ENCODE assay signal across 29 mouse cellular contexts in the genomic region with DNA sequence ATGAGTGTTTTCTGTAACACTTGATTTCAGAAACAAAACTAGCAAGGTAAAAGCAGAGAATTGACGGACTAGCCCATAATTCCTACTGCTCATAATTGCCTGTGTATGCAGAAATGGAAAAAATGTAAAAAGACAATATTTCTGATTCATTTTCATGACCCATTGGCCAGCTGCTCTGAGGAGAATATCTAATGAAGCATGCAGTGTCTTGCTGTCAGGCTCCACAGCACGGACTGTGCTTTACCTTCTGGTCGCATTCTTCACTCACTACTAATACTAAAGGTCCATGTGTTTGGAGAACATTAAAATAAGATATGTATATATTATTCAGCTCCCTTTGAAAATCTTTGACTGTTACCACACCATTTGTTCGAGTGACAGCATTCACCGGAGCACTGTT. TPM values are rescaled to one million over a fixed set of nuclear protein-coding genes. Genes with fewer than 3 reads are reported as not detected.
A peak's percentile ranks its signal among the peaks of the same experiment; 100 is the strongest.
DNase-seq lines count a peak whose midpoint lies in the region; ATAC-seq and TF ChIP-seq lines count a peak whose summit lies in the region.
"Had no signal": no experiment of that assay in that cellular context is flagged by ENCODE, and none has a peak within 500 bp of the region (broad histone marks: within the 10 kb centered on the region; RNA-seq: fewer than 3 reads in every experiment).

No protein-coding gene starts in this region.

- H3K4me1 ChIP-seq in hindbrain, postnatal 0 days (ENCODE audit: insufficient read depth, low read length) = no peaks in the 10 kb centered on the region
- H3K4me1 ChIP-seq in hindbrain, embryonic 11.5 days (replicated peaks; ENCODE audit: control insufficient read depth, insufficient read depth, low read length) = no peaks in the 10 kb centered on the region
- H3K4me1 ChIP-seq in midbrain, postnatal 0 days (ENCODE audit: insufficient read depth, low read length) = no peaks in the 10 kb centered on the region
- no peaks in the 10 kb centered on the region for H3K4me1 ChIP-seq in midbrain, embryonic 13.5 days (replicated peaks)
- H3K4me1 ChIP-seq: embryonic facial prominence, embryonic 10.5 days; embryonic facial prominence, embryonic 13.5 days; forebrain, embryonic 12.5 days; forebrain, embryonic 15.5 days; heart, embryonic 12.5 days; heart, embryonic 15.5 days; hindbrain, embryonic 10.5 days had no signal

- WGBS in hindbrain, postnatal 0 days = 66% methylated on average over 5 of the region's 5 CpGs
- WGBS in hindbrain, embryonic 11.5 days = 84% methylated on average over 5 of the region's 5 CpGs
- WGBS in midbrain, postnatal 0 days = 71% methylated on average over 5 of the region's 5 CpGs
- WGBS in midbrain, embryonic 13.5 days = 68% methylated on average over 5 of the region's 5 CpGs

- H3K9ac ChIP-seq in hindbrain, postnatal 0 days (replicated peaks; ENCODE audit: low read length) = no peak overlapping the region
- H3K9ac ChIP-seq in hindbrain, embryonic 11.5 days (ENCODE audit: low read depth, low read length) = no peak overlapping the region
- no peak overlapping the region for H3K9ac ChIP-seq in midbrain, postnatal 0 days (replicated peaks; ENCODE audit: low read length, poor library complexity, severe bottlenecking)
- no peak overlapping the region for H3K9ac ChIP-seq in midbrain, embryonic 13.5 days (replicated peaks)
- H3K9ac ChIP-seq: embryonic facial prominence, embryonic 13.5 days; forebrain, embryonic 12.5 days; forebrain, embryonic 15.5 days; heart, embryonic 12.5 days; heart, embryonic 15.5 days; hindbrain, embryonic 14.5 days had no signal

- H3K9me3 ChIP-seq in hindbrain, postnatal 0 days (ENCODE audit: low read length) = no peaks in the 10 kb centered on the region
- no peaks in the 10 kb centered on the region for H3K9me3 ChIP-seq in hindbrain, embryonic 11.5 days (ENCODE audit: control insufficient read depth, low read length)
- H3K9me3 ChIP-seq in midbrain, postnatal 0 days (ENCODE audit: low read length) = no peaks in the 10 kb centered on the region
- H3K9me3 ChIP-seq in midbrain, embryonic 13.5 days = no peaks in the 10 kb centered on the region
- H3K9me3 ChIP-seq: embryonic facial prominence, embryonic 10.5 days; embryonic facial prominence, embryonic 13.5 days; forebrain, embryonic 12.5 days; forebrain, embryonic 15.5 days; heart, embryonic 12.5 days; heart, embryonic 15.5 days; hindbrain, embryonic 10.5 days had no signal

- ATAC-seq in hindbrain, postnatal 0 days = 0 out of 2 replicates have a peak, but pooled peaks have one; percentile 40
- no peak; the same call in 1 of the 2 replicates for ATAC-seq in hindbrain, embryonic 11.5 days (ENCODE audit: low FRiP score)
- ATAC-seq in midbrain, postnatal 0 days (ENCODE audit: low FRiP score) = no peak
- no peak for ATAC-seq in midbrain, embryonic 13.5 days
- ATAC-seq: CD4-positive, CD25-positive, alpha-beta regulatory T cell, adult 4 months; forebrain, embryonic 15.5 days had no signal

- no peaks in the 10 kb centered on the region for H3K36me3 ChIP-seq in hindbrain, postnatal 0 days (ENCODE audit: insufficient read depth, low read length)
- no peaks in the 10 kb centered on the region for H3K36me3 ChIP-seq in hindbrain, embryonic 11.5 days (ENCODE audit: control insufficient read depth, insufficient read depth, low read length)
- no peaks in the 10 kb centered on the region for H3K36me3 ChIP-seq in midbrain, postnatal 0 days (ENCODE audit: insufficient read depth, low read length)
- no peaks in the 10 kb centered on the region for H3K36me3 ChIP-seq in midbrain, embryonic 13.5 days
- H3K36me3 ChIP-seq: embryonic facial prominence, embryonic 10.5 days; embryonic facial prominence, embryonic 13.5 days; forebrain, embryonic 12.5 days; forebrain, embryonic 15.5 days; heart, embryonic 12.5 days; heart, embryonic 15.5 days; hindbrain, embryonic 10.5 days had no signal

- no peak overlapping the region for H3K27ac ChIP-seq in hindbrain, postnatal 0 days
- no peak overlapping the region for H3K27ac ChIP-seq in hindbrain, embryonic 11.5 days (ENCODE audit: low read depth, low read length)
- no peak overlapping the region for H3K27ac ChIP-seq in midbrain, postnatal 0 days (ENCODE audit: low read depth, low read length)
- H3K27ac ChIP-seq in midbrain, embryonic 13.5 days = no peak overlapping the region
- H3K27ac ChIP-seq: embryonic facial prominence, embryonic 10.5 days; embryonic facial prominence, embryonic 13.5 days; forebrain, embryonic 12.5 days; forebrain, embryonic 15.5 days; heart, embryonic 15.5 days; hindbrain, embryonic 10.5 days; hindbrain, embryonic 14.5 days had no signal

- H3K27me3 ChIP-seq in hindbrain, postnatal 0 days (ENCODE audit: insufficient read depth, low read length) = no peaks in the 10 kb centered on the region
- no peaks in the 10 kb centered on the region for H3K27me3 ChIP-seq in hindbrain, embryonic 11.5 days (ENCODE audit: control insufficient read depth, insufficient read depth, low read length)
- no peaks in the 10 kb centered on the region; the same call in 1 of the 2 replicates for H3K27me3 ChIP-seq in midbrain, postnatal 0 days (ENCODE audit: insufficient read depth, low read length)
- H3K27me3 ChIP-seq in midbrain, embryonic 13.5 days = no peaks in the 10 kb centered on the region
- H3K27me3 ChIP-seq: embryonic facial prominence, embryonic 13.5 days; forebrain, embryonic 12.5 days; forebrain, embryonic 15.5 days; heart, embryonic 12.5 days; heart, embryonic 15.5 days had no signal

- DNase-seq in hindbrain, postnatal 0 days (ENCODE audit: low spot score) = peak; percentile 34
- DNase-seq in hindbrain, embryonic 11.5 days (ENCODE audit: low spot score) = no peak
- peak; percentile 35 for DNase-seq in midbrain, postnatal 0 days (ENCODE audit: low spot score)
- DNase-seq in retina, embryonic 14.5 days (ENCODE audit: low spot score) = peak; percentile 9
- DNase-seq in natural killer cell, adult 2 months (ENCODE audit: low spot score in 2 of 2) = no peak
- DNase-seq: adrenal gland, adult 2 months; adrenal gland, postnatal 14 days; cerebellum, adult 18-20 months; cerebellum, adult 9-10 months; embryo, embryonic 11 days; gastrocnemius, postnatal 25 days; heart, adult 18-20 months; heart, postnatal 10 days; heart, postnatal 36 days had no signal

- no peak overlapping the region for H3K4me2 ChIP-seq in hindbrain, postnatal 0 days (ENCODE audit: low read depth, low read length)
- no peak overlapping the region for H3K4me2 ChIP-seq in hindbrain, embryonic 11.5 days (replicated peaks; ENCODE audit: low read depth, low read length)
- no peak overlapping the region for H3K4me2 ChIP-seq in midbrain, postnatal 0 days (ENCODE audit: low read depth, low read length, poor library complexity, severe bottlenecking)
- no peak overlapping the region for H3K4me2 ChIP-seq in midbrain, embryonic 13.5 days (replicated peaks)
- H3K4me2 ChIP-seq: embryonic facial prominence, embryonic 13.5 days; forebrain, embryonic 12.5 days; forebrain, embryonic 15.5 days; heart, embryonic 12.5 days; heart, embryonic 15.5 days; hindbrain, embryonic 14.5 days had no signal

- H3K4me3 ChIP-seq in hindbrain, postnatal 0 days (ENCODE audit: low read length) = no peak overlapping the region
- no peak overlapping the region for H3K4me3 ChIP-seq in hindbrain, embryonic 11.5 days (ENCODE audit: low read depth, low read length)
- H3K4me3 ChIP-seq in midbrain, postnatal 0 days (ENCODE audit: low read depth, low read length) = no peak overlapping the region
- no peak overlapping the region for H3K4me3 ChIP-seq in midbrain, embryonic 13.5 days (replicated peaks)
- H3K4me3 ChIP-seq: embryonic facial prominence, embryonic 10.5 days; embryonic facial prominence, embryonic 13.5 days; erythroblast, embryonic 14.5 days; forebrain, embryonic 12.5 days; forebrain, embryonic 15.5 days; heart, embryonic 12.5 days; heart, embryonic 15.5 days; hindbrain, embryonic 10.5 days had no signal

- TF ChIP-seq CTCF in hindbrain, postnatal 0 days (IDR thresholded peaks at IDR 0.05; ENCODE audit: low read depth) = no peak
- no peak for TF ChIP-seq CTCF in midbrain, postnatal 0 days (IDR thresholded peaks at IDR 0.05)

RNA-seq across cellular contexts. Expression of a gene that starts 49.5 kb away (rescaled TPM):
- 10.5 and 12.9 TPM in 2 replicates for total RNA-seq in hindbrain, postnatal 0 days (2014; rRNA removed)
- 8.5 and 9.1 TPM in 2 replicates for polyA plus RNA-seq in hindbrain, postnatal 0 days (2015; fragmentation: Nextera tagmentation; extraction: Ambion mirVana)
- 0.31 and 0.73 TPM in 2 replicates for polyA plus RNA-seq in hindbrain, embryonic 11.5 days (2014; fragmentation: Nextera tagmentation; extraction: Ambion mirVana)
- total RNA-seq in midbrain, postnatal 0 days (2014; rRNA removed) = 7.9 and 11.4 TPM in 2 replicates
- 5.9 and 6.9 TPM in 2 replicates for polyA plus RNA-seq in midbrain, postnatal 0 days (2015; fragmentation: Nextera tagmentation; extraction: Ambion mirVana)
- 1.8 and 2.3 TPM in 2 replicates for polyA plus RNA-seq in midbrain, embryonic 13.5 days (2015; fragmentation: Nextera tagmentation; extraction: Ambion mirVana)
- total RNA-seq: gastrocnemius, adult 8-10 months; gastrocnemius, postnatal 25 days; heart, adult 18-20 months; heart, postnatal 10 days; heart, postnatal 36 days; MEL had no signal
- polyA plus RNA-seq: C2C12; CD4-positive, CD25-positive, alpha-beta regulatory T cell, adult 4 months; erythroblast, embryonic 14.5 days; gonadal fat pad, adult 2 months; heart, embryonic 12.5 days had no signal

Comparison
In these comparisons a context has a peak if more than half of its experiments do, and no peak if none do; other contexts are left out.
1. DNase-seq: peak in hindbrain, postnatal 0 days (single experiment), midbrain, postnatal 0 days (single experiment) and retina, embryonic 14.5 days (single experiment); none in hindbrain, embryonic 11.5 days (single experiment) and natural killer cell, adult 2 months (0 of 2).